Mouse (Mus musculus): ENCODE results near the gene Ccne1.

DNA sequence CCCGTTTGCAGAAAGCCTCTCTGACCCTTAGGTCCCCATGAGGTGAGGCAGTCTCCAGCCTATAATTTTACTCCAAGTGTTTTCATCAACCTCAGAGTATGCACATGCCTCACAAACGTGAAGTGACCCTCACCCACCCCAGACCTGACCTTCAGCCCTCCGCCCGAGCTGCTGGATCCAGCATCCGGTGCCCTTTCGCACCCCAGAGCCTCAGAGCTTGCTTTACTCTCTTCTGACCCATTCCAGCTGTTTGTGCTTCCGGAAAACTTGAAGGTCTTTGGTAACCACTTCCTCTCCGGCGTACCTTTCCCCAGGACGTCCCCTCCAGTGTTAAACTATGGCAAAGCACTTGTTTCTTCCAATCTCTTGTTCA is 912 bp upstream of the Ccne1 start:
- no peak for TF ChIP-seq CTCF (IDR thresholded peaks at IDR 0.05; ENCODE audit: extremely low read depth, insufficient read depth, low read length)
- no peak for TF ChIP-seq POLR2A (IDR thresholded peaks at IDR 0.05; ENCODE audit: extremely low read depth, insufficient read depth, low read length)
